Mouse (Mus musculus) hindbrain, embryonic 13.5 days (tissue): ENCODE results near the gene Rasd1. TPM values are rescaled to one million over a fixed set of nuclear protein-coding genes. Genes with fewer than 3 reads are reported as not detected.
A peak's percentile ranks its signal among the peaks of the same experiment; 100 is the strongest.
"Not testable (repeated sequence)": the region's sequence is repeated elsewhere in the genome, so short reads cannot be mapped to it uniquely, and the experiment has no call there.

Experiments
- ATAC-seq: fragments of 200-750 bp; cut with Nextera tagmentation; 2 replicates; pipeline ENCODE4 v1.8.0; 2017; ENCODE audit warnings: moderate TSS enrichment; ENCODE audit not compliant: low FRiP score
- H3K27ac ChIP-seq: fragments of 300-500 bp; sonication (generic); 2 replicates; pipeline ENCODE4 v1.5.1; 2015; ENCODE audit warnings: inconsistent platforms, mild to moderate bottlenecking, moderate library complexity
- H3K27me3 ChIP-seq: fragments of 300-500 bp; sonication (generic); 2 replicates; pipeline ENCODE4 v1.6.1; 2015; ENCODE audit warnings: mild to moderate bottlenecking, inconsistent platforms
- H3K36me3 ChIP-seq: fragments of 300-500 bp; sonication (generic); 2 replicates; pipeline ENCODE4 v1.6.1; 2015; ENCODE audit warnings: mild to moderate bottlenecking, inconsistent platforms
- H3K4me1 ChIP-seq: fragments of 300-500 bp; sonication (generic); replicated peaks from 2 replicates; pipeline ENCODE4 v1.6.1; 2015; ENCODE audit warnings: inconsistent platforms
- H3K4me2 ChIP-seq: fragments of 300-500 bp; sonication (generic); 2 replicates; pipeline ENCODE4 v1.6.1; 2015; ENCODE audit warnings: inconsistent platforms, mild to moderate bottlenecking, moderate library complexity
- H3K4me3 ChIP-seq: fragments of 300-500 bp; sonication (generic); 2 replicates; pipeline ENCODE4 v1.5.1; 2015; ENCODE audit warnings: mild to moderate bottlenecking, inconsistent platforms
- H3K9ac ChIP-seq: fragments of 300-500 bp; sonication (generic); 2 replicates; pipeline ENCODE4 v1.6.1; 2015; ENCODE audit warnings: mild to moderate bottlenecking, inconsistent platforms
- H3K9me3 ChIP-seq: fragments of 300-500 bp; sonication (generic); 2 replicates; pipeline ENCODE4 v1.6.1; 2016; ENCODE audit warnings: inconsistent platforms
- WGBS: fragments of 180-500 bp; shearing (Covaris S2); methylation state at CpG from one replicate; pipeline ENCODE4 v1.1.7; 2015; 5-methylcytosine and 5-hydroxymethylcytosine counted together
- polyA plus RNA-seq: library from polyadenylated mRNA; unstranded; fragments of >200 nt; fragmentation: Nextera tagmentation; extraction: Ambion mirVana; gene quantifications from 2 replicates; pipeline ENCODE4 v1.2.1, GENCODE M21; 2015

The Rasd1 gene
- polyA plus RNA-seq, 1 experiment from 2014 or later, result 0.93 TPM

- H3K4me1 ChIP-seq, result no peaks in the 10 kb centered on the region
- H3K9ac ChIP-seq, result no peak overlapping the region
- H3K4me2 ChIP-seq, result no peak overlapping the region
- WGBS, result 86% methylated on average over 6 of the region's 6 CpGs
- no peak overlapping the region for H3K4me3 ChIP-seq
- peaks cover 3% of the 10 kb centered on the region; the same call in 1 of the 2 replicates for H3K27me3 ChIP-seq
- no peaks in the 10 kb centered on the region for H3K9me3 ChIP-seq
- no peak for ATAC-seq
- peaks cover 14% of the 10 kb centered on the region for H3K36me3 ChIP-seq
- no peak overlapping the region for H3K27ac ChIP-seq
Observed at GRCm38 (mm10) chr11:59956749-59957148, 8.0 kb downstream of the Rasd1 start.

- Histone ChIP-seq H3K36me3 (no peaks in the 10 kb centered on the region), H3K9me3 (no peaks in the 10 kb centered on the region), H3K4me3 (no peak overlapping the region), H3K27ac (no peak overlapping the region; the same call in 1 of the 2 replicates), H3K4me2 (no peak overlapping the region), H3K9ac (no peak overlapping the region), H3K4me1 (peaks cover 15% of the 10 kb centered on the region), H3K27me3 (no peaks in the 10 kb centered on the region)
- 90% methylated on average over 14 of the region's 14 CpGs for WGBS
- no peak for ATAC-seq
Observed at GRCm38 (mm10) chr11:59952892-59953291, 11.9 kb downstream of the Rasd1 start.

- H3K4me3 ChIP-seq, result peak overlapping the region; percentile 96
- no peaks in the 10 kb centered on the region for H3K9me3 ChIP-seq
- ATAC-seq, result peak; percentile 56
- H3K36me3 ChIP-seq, result no peaks in the 10 kb centered on the region
- H3K27ac ChIP-seq, result peak overlapping the region; percentile 86
- WGBS, result 3% methylated on average over 16 of the region's 16 CpGs
- H3K4me2 ChIP-seq, result peak overlapping the region; percentile 68
- peaks cover 22% of the 10 kb centered on the region for H3K4me1 ChIP-seq
- peak overlapping the region; percentile 97 for H3K9ac ChIP-seq
- no peaks in the 10 kb centered on the region for H3K27me3 ChIP-seq
Observed at GRCm38 (mm10) chr11:59948401-59948767, 16.4 kb downstream of the Rasd1 start.

- Histone ChIP-seq H3K4me1 (peaks cover 22% of the 10 kb centered on the region), H3K9me3 (no peaks in the 10 kb centered on the region), H3K9ac (peak within 1 kb of the TSS; percentile 97), H3K27me3 (no peaks in the 10 kb centered on the region), H3K4me3 (peak within 1 kb of the TSS; percentile 96), H3K4me2 (peak within 1 kb of the TSS; percentile 68), H3K27ac (peak within 1 kb of the TSS; percentile 86), H3K36me3 (no peaks in the 10 kb centered on the region)
- WGBS, result under 1% methylated on average over 43 of the region's 43 CpGs
- peak; percentile 95 for ATAC-seq
Observed at GRCm38 (mm10) chr11:59947752-59948400, 16.9 kb downstream of the Rasd1 start, which contains the start of gene Med9. TSS of gene Med9 (plus strand) at chr11:59948206.

- not testable (repeated sequence) for H3K9me3 ChIP-seq, H3K27ac ChIP-seq, H3K9ac ChIP-seq, H3K4me3 ChIP-seq, ATAC-seq, H3K36me3 ChIP-seq, H3K27me3 ChIP-seq, H3K4me2 ChIP-seq
- peaks cover 19% of the 10 kb centered on the region for H3K4me1 ChIP-seq
- WGBS, result 91% methylated on average over 9 of the region's 10 CpGs
Observed at GRCm38 (mm10) chr11:59944855-59945254, 19.9 kb downstream of the Rasd1 start.

- Histone ChIP-seq H3K4me1 (no peaks in the 10 kb centered on the region), H3K36me3 (no peaks in the 10 kb centered on the region), H3K4me2 (no peak overlapping the region), H3K9ac (no peak overlapping the region), H3K27ac (no peak overlapping the region), H3K4me3 (no peak overlapping the region), H3K9me3 (no peaks in the 10 kb centered on the region), H3K27me3 (0 out of 2 replicates have a peak, but pooled peaks cover 10% of the 10 kb centered on the region)
- no peak for ATAC-seq
- 31% methylated on average over 3 of the region's 3 CpGs for WGBS
Observed at GRCm38 (mm10) chr11:59941391-59941790, 23.4 kb downstream of the Rasd1 start.

- no peak overlapping the region for H3K9ac ChIP-seq
- H3K27ac ChIP-seq, result no peak overlapping the region
- H3K4me1 ChIP-seq, result no peaks in the 10 kb centered on the region
- H3K36me3 ChIP-seq, result no peaks in the 10 kb centered on the region
- no peaks in the 10 kb centered on the region for H3K9me3 ChIP-seq
- no peak overlapping the region for H3K4me3 ChIP-seq
- no peak for ATAC-seq
- H3K27me3 ChIP-seq, result 0 out of 2 replicates have a peak, but pooled peaks cover 10% of the 10 kb centered on the region
- 71% methylated on average over 3 of the region's 3 CpGs for WGBS
- no peak overlapping the region for H3K4me2 ChIP-seq
Observed at GRCm38 (mm10) chr11:59940645-59941044, 24.1 kb downstream of the Rasd1 start.

GRCm38 (mm10) chr11:59939821-59940220 is 24.9 kb downstream of the Rasd1 start:
- 81% methylated on average over 1 of the region's 1 CpGs for WGBS
- no peak overlapping the region for H3K27ac ChIP-seq
- H3K4me3 ChIP-seq, result no peak overlapping the region
- H3K9me3 ChIP-seq, result no peaks in the 10 kb centered on the region
- no peaks in the 10 kb centered on the region for H3K4me1 ChIP-seq
- no peak for ATAC-seq
- H3K36me3 ChIP-seq, result no peaks in the 10 kb centered on the region
- 0 out of 2 replicates have a peak, but pooled peaks cover 10% of the 10 kb centered on the region for H3K27me3 ChIP-seq
- H3K9ac ChIP-seq, result no peak overlapping the region
- H3K4me2 ChIP-seq, result no peak overlapping the region

- Histone ChIP-seq H3K27ac (no peak overlapping the region), H3K9me3 (no peaks in the 10 kb centered on the region), H3K9ac (no peak overlapping the region), H3K4me2 (no peak overlapping the region), H3K4me3 (no peak overlapping the region), H3K27me3 (0 out of 2 replicates have a peak, but pooled peaks cover 7% of the 10 kb centered on the region), H3K36me3 (no peaks in the 10 kb centered on the region), H3K4me1 (0 out of 2 replicates have a peak, but pooled peaks cover 5% of the 10 kb centered on the region)
- ATAC-seq, result no peak
- 56% methylated on average over 2 of the region's 2 CpGs for WGBS
Observed at GRCm38 (mm10) chr11:59937615-59938014, 27.1 kb downstream of the Rasd1 start.

- H3K9ac ChIP-seq, result no peak overlapping the region
- H3K27ac ChIP-seq, result no peak overlapping the region
- H3K27me3 ChIP-seq, result 0 out of 2 replicates have a peak, but pooled peaks cover 1% of the 10 kb centered on the region
- WGBS, result 82% methylated on average over 3 of the region's 3 CpGs
- no peaks in the 10 kb centered on the region for H3K9me3 ChIP-seq
- 0 out of 2 replicates have a peak, but pooled peaks cover 6% of the 10 kb centered on the region for H3K4me1 ChIP-seq
- no peak overlapping the region for H3K4me2 ChIP-seq
- no peaks in the 10 kb centered on the region for H3K36me3 ChIP-seq
- ATAC-seq, result no peak
- no peak overlapping the region for H3K4me3 ChIP-seq
Observed at GRCm38 (mm10) chr11:59937023-59937422, 27.7 kb downstream of the Rasd1 start.

GRCm38 (mm10) chr11:59933943-59934342 is 30.8 kb downstream of the Rasd1 start:
- Histone ChIP-seq H3K4me2 (no peak overlapping the region), H3K9ac (0 out of 2 replicates have a peak overlapping the region, but pooled peaks have one; percentile 21), H3K9me3 (no peaks in the 10 kb centered on the region), H3K27ac (no peak overlapping the region), H3K4me3 (no peak overlapping the region), H3K36me3 (no peaks in the 10 kb centered on the region), H3K27me3 (0 out of 2 replicates have a peak, but pooled peaks cover 6% of the 10 kb centered on the region), H3K4me1 (0 out of 2 replicates have a peak, but pooled peaks cover 7% of the 10 kb centered on the region)
- no peak for ATAC-seq
- 49% methylated on average over 12 of the region's 12 CpGs for WGBS

GRCm38 (mm10) chr11:59932560-59933337 is 32.0 kb downstream of the Rasd1 start:
- Histone ChIP-seq H3K27ac (no peak overlapping the region), H3K4me3 (no peak overlapping the region), H3K9me3 (no peaks in the 10 kb centered on the region), H3K36me3 (no peaks in the 10 kb centered on the region), H3K4me2 (no peak overlapping the region), H3K27me3 (0 out of 2 replicates have a peak, but pooled peaks cover 6% of the 10 kb centered on the region), H3K9ac (no peak overlapping the region), H3K4me1 (0 out of 2 replicates have a peak, but pooled peaks cover 7% of the 10 kb centered on the region)
- ATAC-seq, result no peak
- 68% methylated on average over 9 of the region's 9 CpGs for WGBS
